Mouse (Mus musculus): Measurements from ENCODE around the gene Klhdc1.

Klhdc1 gene

GRCm38 (mm10) chr12:69229251-69229650, 11.7 kb upstream of the Klhdc1 start:
- peak; percentile 70 for DNase-seq

GRCm38 (mm10) chr12:69235782-69236181, 5.2 kb upstream of the Klhdc1 start:
- DNase-seq: no peak

GRCm38 (mm10) chr12:69238284-69238683, 2.7 kb upstream of the Klhdc1 start:
- no peak for DNase-seq

- DNase-seq: no peak
These were observed 412 bp downstream of the Klhdc1 start for GRCm38 (mm10) chr12:69241405-69241770.

DNA sequence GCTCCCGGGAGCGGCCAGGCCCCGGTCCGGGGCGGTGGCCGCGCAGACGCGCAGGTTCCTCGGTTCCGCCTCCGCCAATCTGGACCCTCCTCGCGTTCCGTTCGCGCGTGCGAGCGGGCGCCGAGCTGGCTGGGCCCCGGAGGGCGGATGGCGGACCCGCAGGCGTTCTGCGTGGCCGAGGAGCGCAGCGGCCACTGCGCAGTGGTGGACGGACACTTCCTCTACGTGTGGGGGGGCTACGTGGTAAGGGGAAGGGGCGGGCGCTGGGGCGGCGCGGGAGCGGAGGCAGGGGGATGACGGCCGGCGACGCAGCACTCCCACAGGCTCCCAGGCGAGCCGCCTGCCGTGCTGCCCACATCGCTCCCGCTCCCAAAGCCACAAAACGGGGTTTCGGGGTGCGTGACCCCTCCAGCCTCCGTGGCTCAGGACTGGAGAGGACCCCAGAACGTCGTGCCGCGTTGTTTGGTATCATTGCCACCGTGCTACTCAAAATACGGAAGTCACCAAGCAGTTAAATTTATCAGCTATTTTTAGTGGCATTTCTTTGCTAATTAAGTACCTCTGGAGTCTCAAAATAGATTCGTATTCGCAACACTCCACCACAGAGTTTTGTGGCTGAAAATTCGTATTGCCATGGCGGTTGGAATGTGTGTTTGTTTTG, 925 bp downstream of the Klhdc1 start:
- DNase-seq: peak; percentile 69

- no peak for DNase-seq
These were observed 8.8 kb downstream of the Klhdc1 start for GRCm38 (mm10) chr12:69249766-69250165.

DNA sequence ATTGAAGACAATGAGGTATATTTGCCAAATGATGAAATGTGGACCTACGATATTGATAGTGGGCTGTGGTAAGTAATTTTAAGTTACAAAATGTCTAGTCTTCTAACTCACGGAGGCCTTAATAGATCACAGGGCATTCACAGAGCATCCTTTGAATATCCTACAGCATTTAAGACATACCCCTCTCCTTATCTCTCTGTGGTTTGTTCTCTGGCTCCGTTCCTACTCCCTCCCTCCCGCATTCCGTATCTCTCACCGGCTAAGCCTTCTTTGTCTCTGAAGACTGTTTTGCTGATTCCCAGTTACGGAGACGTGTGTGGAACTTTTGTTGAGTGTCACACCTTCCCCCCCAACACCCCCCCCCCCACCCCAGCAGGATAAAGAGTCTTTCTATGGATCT, 9.8 kb downstream of the Klhdc1 start:
- no peak for DNase-seq

GRCm38 (mm10) chr12:69253806-69254205, 12.8 kb downstream of the Klhdc1 start:
- no peak for DNase-seq

- peak; percentile 69 for DNase-seq
These were observed 16.9 kb downstream of the Klhdc1 start for GRCm38 (mm10) chr12:69257836-69258235.

GRCm38 (mm10) chr12:69262251-69262650, 21.3 kb downstream of the Klhdc1 start:
- no peak for DNase-seq

- no peak for DNase-seq
These were observed 24.1 kb downstream of the Klhdc1 start for GRCm38 (mm10) chr12:69265031-69265430.

GRCm38 (mm10) chr12:69267956-69268632, 27.1 kb downstream of the Klhdc1 start:
- DNase-seq: no peak

GRCm38 (mm10) chr12:69268956-69269355, 28.0 kb downstream of the Klhdc1 start:
- DNase-seq: no peak

- no peak for DNase-seq
These were observed 39.0 kb downstream of the Klhdc1 start for GRCm38 (mm10) chr12:69279931-69280469.

DNA sequence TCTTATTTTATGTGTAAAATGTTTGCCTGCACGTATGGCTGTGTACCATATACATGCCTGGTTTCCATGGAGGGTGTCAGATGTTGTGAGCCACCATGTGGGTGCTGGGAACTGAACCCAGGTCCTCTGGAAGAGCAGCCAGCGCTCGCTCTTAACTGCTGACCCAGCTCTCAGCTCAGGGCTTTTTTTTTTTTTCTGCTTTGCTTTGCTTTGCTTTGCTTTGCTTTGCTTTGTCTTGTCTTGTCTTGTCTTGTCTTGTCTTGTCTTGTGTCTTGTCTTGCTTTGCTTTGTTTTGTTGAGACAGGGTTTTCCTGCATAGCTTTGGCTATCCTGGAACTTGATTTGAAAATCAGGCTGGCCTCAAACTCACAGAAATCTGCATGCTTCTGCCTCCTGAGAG, 39.9 kb downstream of the Klhdc1 start:
- no peak for DNase-seq

DNA sequence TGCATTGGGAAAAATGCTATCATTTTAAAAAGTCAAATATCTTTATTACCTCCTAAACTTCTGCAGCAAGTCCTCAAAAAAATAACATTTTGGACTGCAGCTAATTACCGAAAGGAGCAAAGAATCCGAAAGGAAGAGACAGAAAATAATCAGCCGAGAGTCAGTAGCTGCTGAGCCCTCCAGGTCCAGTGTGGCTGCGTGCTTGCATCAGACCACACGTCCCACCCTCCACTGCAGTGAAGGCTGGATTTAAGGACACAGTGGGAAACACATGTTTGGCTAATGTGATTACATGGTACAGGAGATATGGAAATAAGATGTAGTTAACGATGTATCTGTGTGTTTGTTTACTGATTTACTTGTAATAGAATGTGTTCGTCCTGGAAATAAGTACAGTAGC, 42.2 kb downstream of the Klhdc1 start:
- DNase-seq: no peak

- DNase-seq: no peak
These were observed 46.6 kb downstream of the Klhdc1 start for GRCm38 (mm10) chr12:69287535-69287934.

- no peak for DNase-seq
These were observed 47.7 kb downstream of the Klhdc1 start for GRCm38 (mm10) chr12:69288699-69289098.

DNA sequence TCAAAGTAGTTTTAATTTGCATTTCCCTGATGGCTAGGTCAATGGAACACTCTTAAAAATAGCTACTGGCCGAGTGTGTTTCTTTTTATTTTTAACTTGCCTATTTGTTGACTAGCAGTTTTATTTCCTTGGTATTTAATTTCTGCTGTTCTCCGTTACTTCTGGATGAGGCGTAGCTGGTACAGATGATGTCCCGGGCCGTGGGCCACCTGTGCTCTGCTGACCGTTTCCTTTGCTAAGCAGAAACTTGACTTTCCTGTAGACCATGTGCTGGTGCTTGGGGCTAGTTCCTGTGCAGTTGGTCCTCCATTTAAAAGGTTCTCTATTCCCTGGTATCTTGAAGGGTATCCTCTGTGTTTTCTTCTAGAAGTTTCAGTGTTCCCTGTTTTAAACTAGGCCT, 51.4 kb downstream of the Klhdc1 start:
- no peak for DNase-seq

DNA sequence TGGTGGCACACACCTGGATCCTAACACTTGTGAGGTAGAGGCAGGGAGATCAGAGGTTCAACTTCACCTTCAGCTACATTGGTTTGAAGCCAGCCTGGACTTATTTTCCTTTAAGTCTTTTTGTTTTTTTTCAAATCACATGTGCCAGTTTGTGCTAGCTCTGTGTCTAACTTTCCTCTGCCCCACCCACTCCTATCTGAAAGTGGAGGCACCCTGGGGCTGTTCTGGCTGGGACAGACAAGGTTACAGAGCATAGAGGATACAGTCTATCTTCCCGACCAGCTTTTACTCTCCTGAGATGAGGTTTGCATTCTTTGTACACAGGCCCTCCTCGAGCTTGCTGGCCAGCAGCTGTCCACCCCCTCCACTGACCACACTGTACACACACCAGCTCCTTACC, 52.8 kb downstream of the Klhdc1 start:
- DNase-seq: no peak

- DNase-seq: no peak
These were observed 54.0 kb downstream of the Klhdc1 start for GRCm38 (mm10) chr12:69294936-69295335.

DNA sequence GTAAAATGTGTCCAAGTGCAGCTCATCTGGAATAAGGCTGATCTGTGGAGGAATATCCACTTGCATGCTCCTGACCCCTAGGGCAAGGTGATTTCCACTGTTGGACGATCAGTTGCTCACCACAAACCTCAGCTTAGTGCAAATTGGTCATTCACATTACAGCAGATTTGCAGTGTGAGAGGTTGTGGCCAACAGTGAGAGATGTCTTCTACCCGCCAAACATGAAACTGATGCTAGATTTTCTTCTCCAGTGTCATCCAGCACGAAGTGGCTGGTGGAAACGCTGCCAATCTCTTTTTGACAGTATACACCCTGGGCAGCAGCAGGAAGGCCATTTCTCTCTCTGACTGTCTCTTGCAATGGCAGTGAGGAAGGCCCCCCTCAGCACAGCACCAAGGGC, 54.7 kb downstream of the Klhdc1 start:
- peak; percentile 15 for DNase-seq

- DNase-seq: peak; percentile 71
These were observed 55.8 kb downstream of the Klhdc1 start, which contains the start of gene Klhdc2 for GRCm38 (mm10) chr12:69296511-69297410. Klhdc2 (plus strand) TSS chr12:69296681.
